Mouse (Mus musculus): Measurements from ENCODE around the gene Ctsl. TPM values are rescaled to one million over a fixed set of nuclear protein-coding genes. Genes with fewer than 3 reads are reported as not detected.

Ctsl gene
- polyA plus RNA-seq, 1 experiment = 150 TPM

- TF ChIP-seq CTCF (IDR thresholded peaks at IDR 0.05; ENCODE audit: borderline replicate concordance, insufficient read depth, low read depth, low read length) (no peak), POLR2A (IDR thresholded peaks at IDR 0.05; ENCODE audit: borderline replicate concordance, insufficient read depth, low read length) (no peak)
- no peaks in the 10 kb centered on the region for H3K27me3 ChIP-seq (ENCODE audit: control insufficient read depth, insufficient read depth, low read length)
- H3K4me3 ChIP-seq (replicated peaks; ENCODE audit: insufficient read depth, low read depth, low read length) = peak overlapping the region; percentile 92
- peak overlapping the region; percentile 75 for H3K27ac ChIP-seq (ENCODE audit: insufficient read depth, low read length)
- H3K4me1 ChIP-seq (ENCODE audit: control insufficient read depth, insufficient read depth, low read length) = no peaks in the 10 kb centered on the region; the same call in 1 of the 2 replicates
- WGBS = under 1% methylated on average over 29 of the region's 29 CpGs
- no peak for DNase-seq
Observed at GRCm38 (mm10) chr13:64369805-64370172, 901 bp downstream of the Ctsl start.

GRCm38 (mm10) chr13:64368596-64368995, 2.1 kb downstream of the Ctsl start:
- Histone ChIP-seq H3K4me3 (replicated peaks; ENCODE audit: insufficient read depth, low read depth, low read length) (peak overlapping the region; percentile 24), H3K27me3 (ENCODE audit: control insufficient read depth, insufficient read depth, low read length) (no peaks in the 10 kb centered on the region), H3K27ac (ENCODE audit: insufficient read depth, low read length) (no peak overlapping the region), H3K4me1 (ENCODE audit: control insufficient read depth, insufficient read depth, low read length) (no peaks in the 10 kb centered on the region; the same call in 1 of the 2 replicates)
- no peak for TF ChIP-seq POLR2A (IDR thresholded peaks at IDR 0.05; ENCODE audit: borderline replicate concordance, insufficient read depth, low read length)
- TF ChIP-seq CTCF (IDR thresholded peaks at IDR 0.05; ENCODE audit: borderline replicate concordance, insufficient read depth, low read depth, low read length) = no peak
- WGBS = 84% methylated on average over 1 of the region's 1 CpGs
- no peak for DNase-seq

GRCm38 (mm10) chr13:64367615-64368014, 3.1 kb downstream of the Ctsl start:
- H3K4me1 ChIP-seq (ENCODE audit: control insufficient read depth, insufficient read depth, low read length) = no peaks in the 10 kb centered on the region; the same call in 1 of the 2 replicates
- TF ChIP-seq POLR2A (IDR thresholded peaks at IDR 0.05; ENCODE audit: borderline replicate concordance, insufficient read depth, low read length) (no peak), CTCF (IDR thresholded peaks at IDR 0.05; ENCODE audit: borderline replicate concordance, insufficient read depth, low read depth, low read length) (no peak)
- DNase-seq = no peak
- no peaks in the 10 kb centered on the region for H3K27me3 ChIP-seq (ENCODE audit: control insufficient read depth, insufficient read depth, low read length)
- no peak overlapping the region for H3K4me3 ChIP-seq (replicated peaks; ENCODE audit: insufficient read depth, low read depth, low read length)
- WGBS = 94% methylated on average over 5 of the region's 5 CpGs
- no peak overlapping the region for H3K27ac ChIP-seq (ENCODE audit: insufficient read depth, low read length)

GRCm38 (mm10) chr13:64365326-64365725, 5.4 kb downstream of the Ctsl start:
- TF ChIP-seq POLR2A (IDR thresholded peaks at IDR 0.05; ENCODE audit: borderline replicate concordance, insufficient read depth, low read length) (no peak), CTCF (IDR thresholded peaks at IDR 0.05; ENCODE audit: borderline replicate concordance, insufficient read depth, low read depth, low read length) (no peak)

GRCm38 (mm10) chr13:64364258-64364657, 6.4 kb downstream of the Ctsl start:
- Histone ChIP-seq H3K27ac (ENCODE audit: insufficient read depth, low read length) (no peak overlapping the region), H3K4me3 (replicated peaks; ENCODE audit: insufficient read depth, low read depth, low read length) (no peak overlapping the region), H3K27me3 (ENCODE audit: control insufficient read depth, insufficient read depth, low read length) (no peaks in the 10 kb centered on the region), H3K4me1 (ENCODE audit: control insufficient read depth, insufficient read depth, low read length) (peaks cover 5% of the 10 kb centered on the region)
- 64% methylated on average over 2 of the region's 2 CpGs for WGBS
- TF ChIP-seq CTCF (IDR thresholded peaks at IDR 0.05; ENCODE audit: borderline replicate concordance, insufficient read depth, low read depth, low read length) (peak; percentile 68), POLR2A (IDR thresholded peaks at IDR 0.05; ENCODE audit: borderline replicate concordance, insufficient read depth, low read length) (no peak)
- peak; percentile 32 to 53 for DNase-seq

More at GRCm38 (mm10) chr13:64365326-64365725, 5.4 kb downstream of the Ctsl start:
- H3K27me3 ChIP-seq (ENCODE audit: control insufficient read depth, insufficient read depth, low read length) = no peaks in the 10 kb centered on the region
- DNase-seq = no peak
- H3K27ac ChIP-seq (ENCODE audit: insufficient read depth, low read length) = no peak overlapping the region
- no peak overlapping the region for H3K4me3 ChIP-seq (replicated peaks; ENCODE audit: insufficient read depth, low read depth, low read length)
- H3K4me1 ChIP-seq (ENCODE audit: control insufficient read depth, insufficient read depth, low read length) = peaks cover under 1% of the 10 kb centered on the region

- Histone ChIP-seq H3K4me1 (ENCODE audit: control insufficient read depth, insufficient read depth, low read length) (peaks cover 8% of the 10 kb centered on the region), H3K27me3 (ENCODE audit: control insufficient read depth, insufficient read depth, low read length) (no peaks in the 10 kb centered on the region), H3K27ac (ENCODE audit: insufficient read depth, low read length) (no peak overlapping the region), H3K4me3 (replicated peaks; ENCODE audit: insufficient read depth, low read depth, low read length) (no peak overlapping the region)
- WGBS = 94% methylated on average over 6 of the region's 6 CpGs
- no peak for TF ChIP-seq POLR2A (IDR thresholded peaks at IDR 0.05; ENCODE audit: borderline replicate concordance, insufficient read depth, low read length)
- TF ChIP-seq CTCF (IDR thresholded peaks at IDR 0.05; ENCODE audit: borderline replicate concordance, insufficient read depth, low read depth, low read length) = no peak
- DNase-seq = no peak
Observed at GRCm38 (mm10) chr13:64362139-64362538, 8.6 kb downstream of the Ctsl start.

- no peak for DNase-seq
- Histone ChIP-seq H3K27me3 (ENCODE audit: control insufficient read depth, insufficient read depth, low read length) (no peaks in the 10 kb centered on the region), H3K4me3 (replicated peaks; ENCODE audit: insufficient read depth, low read depth, low read length) (no peak overlapping the region), H3K4me1 (ENCODE audit: control insufficient read depth, insufficient read depth, low read length) (peaks cover 8% of the 10 kb centered on the region; the same call in 1 of the 2 replicates), H3K27ac (ENCODE audit: insufficient read depth, low read length) (no peak overlapping the region; the same call in 1 of the 2 replicates)
- 75% methylated on average over 3 of the region's 3 CpGs for WGBS
- TF ChIP-seq CTCF (IDR thresholded peaks at IDR 0.05; ENCODE audit: borderline replicate concordance, insufficient read depth, low read depth, low read length) (no peak), POLR2A (IDR thresholded peaks at IDR 0.05; ENCODE audit: borderline replicate concordance, insufficient read depth, low read length) (no peak)
Observed at GRCm38 (mm10) chr13:64361020-64361419, 9.7 kb downstream of the Ctsl start.

GRCm38 (mm10) chr13:64359702-64360101, 11.0 kb downstream of the Ctsl start:
- WGBS = 12% methylated on average over 3 of the region's 3 CpGs
- peaks cover 8% of the 10 kb centered on the region; the same call in 1 of the 2 replicates for H3K4me1 ChIP-seq (ENCODE audit: control insufficient read depth, insufficient read depth, low read length)
- H3K27me3 ChIP-seq (ENCODE audit: control insufficient read depth, insufficient read depth, low read length) = no peaks in the 10 kb centered on the region
- H3K27ac ChIP-seq (ENCODE audit: insufficient read depth, low read length) = peak overlapping the region; percentile 20; the same call in 1 of the 2 replicates
- TF ChIP-seq CTCF (IDR thresholded peaks at IDR 0.05; ENCODE audit: borderline replicate concordance, insufficient read depth, low read depth, low read length) = no peak
- TF ChIP-seq POLR2A (IDR thresholded peaks at IDR 0.05; ENCODE audit: borderline replicate concordance, insufficient read depth, low read length) = no peak
- no peak overlapping the region for H3K4me3 ChIP-seq (replicated peaks; ENCODE audit: insufficient read depth, low read depth, low read length)
- DNase-seq = peak; percentile 82 to 94

Data from cerebellum, adult 2 months (tissue).